Mouse (Mus musculus): ENCODE measurements around the gene Rnf149.

- no peak for TF ChIP-seq POLR2A (IDR thresholded peaks at IDR 0.05; ENCODE audit: insufficient read depth, low read length)
- no peak for TF ChIP-seq EP300 (IDR thresholded peaks at IDR 0.05; ENCODE audit: insufficient read depth, low read depth, low read length)
Measured at GRCm38 (mm10) chr1:39625491-39625890, 48.3 kb upstream of the Rnf149 start.
